Mouse (Mus musculus): ENCODE data around the gene Bcl2l1.

The Bcl2l1 gene

DNA sequence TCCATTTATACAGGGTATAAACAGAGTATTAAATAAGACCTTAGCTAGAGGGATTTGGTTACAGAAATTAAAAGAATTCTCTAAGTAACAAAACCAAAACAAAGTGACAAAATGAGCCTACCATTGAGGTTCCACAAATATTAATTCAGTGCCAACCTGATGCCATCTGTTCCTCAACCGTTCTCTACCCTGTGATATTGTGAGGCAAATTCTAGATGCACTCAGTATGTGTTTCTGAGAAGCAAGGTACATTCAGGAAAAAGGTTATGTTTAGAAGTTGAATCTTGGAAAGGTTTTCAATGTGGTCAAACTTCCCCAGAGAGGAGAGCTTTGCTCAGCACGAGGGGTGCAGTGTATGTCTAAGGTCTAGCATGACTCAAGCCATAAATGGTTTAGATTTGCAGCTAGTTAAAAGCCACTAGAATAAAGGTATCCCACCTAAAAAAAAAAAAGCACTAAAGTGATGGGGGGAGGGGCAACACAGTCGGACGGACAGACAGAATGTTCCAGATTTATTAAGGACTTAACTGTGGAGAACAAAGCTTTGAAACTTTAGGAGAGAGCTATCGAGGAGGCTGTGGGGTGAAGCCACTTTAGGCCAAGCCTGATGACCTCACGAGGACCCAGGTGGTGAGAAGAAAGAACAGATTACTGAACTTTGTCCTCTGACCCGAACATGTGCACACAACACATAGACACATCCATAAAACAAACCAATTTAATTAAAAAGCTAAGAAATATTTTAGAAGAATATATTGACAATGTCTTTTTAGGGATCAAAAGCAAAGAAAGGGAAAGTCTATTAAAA lies 31.4 kb downstream of the Bcl2l1 start:
- DNase-seq, result no peak

DNA sequence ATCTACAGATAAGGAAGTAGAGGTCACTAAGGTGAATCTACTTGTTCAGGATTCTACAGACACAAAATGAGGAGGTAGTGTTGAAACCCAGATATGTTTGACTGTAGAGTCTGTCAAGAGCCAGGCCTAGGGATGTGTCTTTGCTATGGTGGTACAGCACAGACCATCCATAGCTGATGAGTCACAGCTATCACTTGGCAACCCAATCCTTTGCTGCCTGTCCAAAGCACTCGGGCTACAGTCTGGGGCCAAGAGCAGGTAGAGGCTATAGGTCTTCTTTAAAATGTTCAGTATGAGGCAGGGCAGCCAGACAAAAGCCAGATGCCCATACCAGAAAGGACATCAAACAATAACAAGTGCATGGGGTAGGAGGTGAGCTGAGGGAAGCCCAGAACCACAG lies 33.9 kb downstream of the Bcl2l1 start:
- no peak for DNase-seq

DNA sequence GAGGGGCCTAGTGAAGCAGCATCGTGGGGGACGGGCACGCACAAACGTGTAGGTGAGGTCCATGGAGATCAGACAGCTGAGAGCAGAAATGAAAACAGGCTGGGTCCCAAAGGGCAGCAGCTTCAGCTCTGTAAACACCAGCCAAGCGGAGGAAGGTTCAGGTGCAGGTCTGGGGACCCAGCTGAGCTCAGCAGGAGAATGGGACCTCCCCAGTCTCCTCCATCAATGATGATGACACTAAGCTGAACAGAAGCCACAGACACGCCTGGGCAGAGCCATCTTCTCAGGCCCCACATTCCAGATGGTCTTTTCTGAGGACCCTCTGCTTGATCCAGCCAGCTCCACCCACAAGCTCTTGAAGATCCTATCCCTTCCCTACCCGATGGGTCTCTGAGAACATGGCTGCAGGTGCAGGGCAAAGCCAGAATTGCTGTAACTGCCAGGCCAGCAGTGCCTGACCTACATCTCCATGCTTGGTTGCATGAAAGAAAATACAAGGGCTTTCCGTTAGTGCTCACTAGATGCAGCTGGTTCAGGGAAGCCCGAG lies 37.2 kb downstream of the Bcl2l1 start:
- DNase-seq, result no peak

DNA sequence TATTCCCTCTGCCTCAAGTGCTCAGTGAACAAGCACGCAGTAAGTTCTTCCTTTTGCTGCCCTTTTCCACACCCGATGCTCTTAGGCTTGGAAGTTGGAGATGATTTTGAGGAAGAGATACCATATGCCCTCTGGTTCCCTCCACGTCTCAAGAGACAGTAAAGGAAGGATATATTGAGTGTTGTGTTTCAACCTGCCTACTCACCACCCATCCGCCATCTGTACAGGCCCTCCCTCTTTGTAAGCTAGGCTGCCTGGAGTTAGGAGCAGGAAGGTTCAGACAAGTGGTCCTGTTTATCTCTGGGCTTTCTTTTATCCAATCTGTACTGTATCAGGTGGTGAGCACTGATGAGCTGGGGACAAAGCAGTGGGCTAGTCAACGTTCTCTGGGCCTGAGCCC lies 38.1 kb downstream of the Bcl2l1 start:
- DNase-seq, result no peak

DNA sequence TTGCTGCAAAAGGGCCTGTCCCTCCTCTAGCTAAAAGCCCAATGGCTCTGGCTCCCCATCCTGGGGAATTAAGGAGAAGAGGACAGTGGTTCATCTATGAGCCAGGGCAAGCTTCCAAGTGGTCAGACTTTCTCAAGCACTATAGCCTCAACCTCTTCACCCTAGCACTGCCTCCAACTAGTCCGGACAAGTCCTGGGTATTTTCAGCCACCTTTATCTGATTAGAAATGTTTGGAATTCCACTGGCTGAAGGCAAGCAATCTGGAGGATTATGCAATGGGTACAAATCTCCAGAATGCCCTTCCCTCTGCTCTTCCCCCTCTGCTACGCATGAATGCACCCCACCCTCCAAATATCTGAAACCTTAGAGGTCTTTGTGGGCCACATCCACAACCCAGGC lies 39.1 kb downstream of the Bcl2l1 start:
- no peak for DNase-seq

DNA sequence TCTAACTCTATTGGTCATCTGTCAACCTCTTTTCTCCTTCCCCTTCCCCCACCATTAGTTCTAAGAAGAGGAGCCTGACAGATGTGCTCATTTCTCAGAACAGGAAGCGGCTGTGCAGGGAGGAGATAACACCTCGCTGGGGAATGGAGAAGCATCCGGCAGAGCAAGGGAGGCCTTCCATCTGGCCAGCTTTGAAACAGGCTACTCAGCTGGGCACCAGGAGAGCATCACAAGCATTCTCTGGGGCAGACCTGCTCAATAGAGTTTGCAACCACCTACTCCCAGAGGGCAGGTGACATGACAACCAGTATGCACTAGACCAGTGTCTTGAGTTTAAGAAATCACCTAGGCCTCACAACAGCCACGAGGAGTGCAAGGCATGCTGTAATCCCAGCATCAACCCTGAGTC lies 41.9 kb downstream of the Bcl2l1 start:
- no peak for DNase-seq

DNA sequence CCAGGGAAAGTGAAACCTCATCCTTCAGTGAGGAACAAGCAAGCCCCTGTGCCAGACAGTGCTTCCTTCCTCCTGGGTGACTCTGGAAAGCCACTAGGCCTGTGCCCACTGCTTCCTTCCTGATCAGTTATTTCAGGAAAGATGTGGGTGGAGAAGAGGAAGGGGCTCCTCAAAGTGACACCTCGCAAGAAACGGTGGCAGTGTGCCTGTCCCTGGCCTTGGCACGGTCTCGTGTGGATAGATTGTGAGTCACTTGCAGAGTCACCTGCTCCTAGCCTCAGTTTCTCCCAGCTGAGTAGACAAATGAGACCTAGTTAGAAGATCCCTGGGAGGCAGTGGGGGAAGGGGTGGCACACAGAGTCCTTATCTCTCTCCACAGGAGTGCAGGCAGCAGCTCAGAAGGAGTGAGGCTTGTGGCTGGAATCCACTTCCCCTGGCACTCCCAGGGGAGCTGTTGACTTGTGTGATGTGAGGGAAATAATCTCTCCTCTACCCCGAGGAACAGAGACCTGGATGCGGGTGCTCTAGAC lies 42.6 kb downstream of the Bcl2l1 start:
- DNase-seq, result no peak

DNA sequence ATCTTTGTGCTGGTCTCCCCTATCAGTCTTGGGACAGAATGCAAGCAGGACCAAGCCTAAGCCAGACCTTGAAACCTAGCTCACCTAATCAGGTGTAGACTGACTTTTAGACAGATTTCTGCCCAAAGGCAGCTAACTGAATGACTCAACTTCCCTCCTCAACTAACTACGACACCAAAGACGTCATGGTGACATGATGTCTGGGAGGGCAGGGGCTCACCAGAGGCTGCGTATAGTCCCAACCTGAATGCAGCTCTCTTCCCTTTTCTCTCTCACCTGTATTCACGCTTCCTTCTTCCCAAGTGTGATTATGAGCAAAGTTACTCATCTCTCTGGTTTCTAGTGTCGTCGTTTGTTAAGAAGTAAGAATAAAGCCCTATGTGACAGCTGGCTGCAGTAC lies 44.0 kb downstream of the Bcl2l1 start:
- DNase-seq, result no peak

DNA sequence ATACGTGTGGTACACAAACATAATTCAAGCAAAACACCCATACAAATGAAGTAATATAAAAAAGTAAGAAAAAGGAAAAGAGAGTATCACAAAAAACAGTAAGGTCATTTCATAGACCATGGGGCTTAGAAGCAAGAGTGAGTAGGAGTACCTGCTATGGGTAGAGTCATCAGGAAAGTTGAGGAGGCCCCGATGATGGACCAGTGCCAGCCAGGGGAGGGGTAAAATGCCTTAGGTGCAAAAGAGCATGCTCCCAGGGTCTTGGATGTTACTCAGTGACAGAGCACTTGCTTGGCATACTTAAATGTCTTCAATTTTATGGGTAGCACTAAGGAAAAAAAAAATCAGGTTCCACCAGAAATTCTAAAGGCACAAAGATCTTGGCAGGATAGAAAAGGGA lies 44.4 kb downstream of the Bcl2l1 start:
- DNase-seq, result no peak

DNA sequence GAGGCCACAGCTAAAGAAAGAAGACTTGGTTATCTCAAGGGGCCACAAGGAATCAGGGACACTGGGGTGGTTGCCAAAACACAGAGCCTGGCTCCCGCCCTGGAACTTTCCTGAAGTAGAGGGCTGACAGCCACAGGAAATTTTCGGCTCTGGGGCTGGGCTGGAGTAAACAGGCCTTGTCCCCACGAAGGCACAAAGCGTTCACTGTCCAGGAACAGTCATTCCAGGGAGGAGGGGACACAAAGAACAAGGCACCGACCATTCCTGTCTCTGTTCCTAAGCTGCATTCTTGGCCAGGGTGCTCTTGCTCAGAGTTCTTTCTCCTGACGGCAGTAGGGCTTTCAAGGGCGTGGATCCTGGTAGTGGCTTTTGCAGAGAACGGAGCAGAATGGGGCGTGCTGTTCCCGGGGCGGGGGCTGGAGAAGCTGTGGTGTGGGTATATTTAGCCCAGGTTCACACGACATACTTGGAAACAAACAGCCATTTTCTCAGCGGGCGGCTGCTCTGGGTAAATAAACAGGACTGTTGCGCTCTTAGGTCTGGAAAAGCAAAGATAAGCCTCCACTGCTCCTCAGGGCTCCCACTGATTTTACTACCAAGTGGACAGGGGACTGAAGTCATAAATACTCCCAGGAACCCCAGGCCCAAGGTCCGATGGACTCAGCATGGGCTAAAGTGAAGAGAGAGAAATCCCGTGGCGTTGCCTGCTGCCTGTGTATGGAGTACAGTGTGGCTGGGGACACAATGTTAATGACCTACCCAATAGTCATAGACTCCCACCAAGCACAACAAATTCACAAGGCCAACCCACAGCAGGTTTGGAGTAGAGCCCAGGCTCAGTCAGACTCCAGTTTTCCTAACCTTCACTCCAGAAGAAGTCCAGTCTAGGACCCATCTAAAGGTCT lies 45.8 kb downstream of the Bcl2l1 start:
- peak; percentile 72 for DNase-seq

DNA sequence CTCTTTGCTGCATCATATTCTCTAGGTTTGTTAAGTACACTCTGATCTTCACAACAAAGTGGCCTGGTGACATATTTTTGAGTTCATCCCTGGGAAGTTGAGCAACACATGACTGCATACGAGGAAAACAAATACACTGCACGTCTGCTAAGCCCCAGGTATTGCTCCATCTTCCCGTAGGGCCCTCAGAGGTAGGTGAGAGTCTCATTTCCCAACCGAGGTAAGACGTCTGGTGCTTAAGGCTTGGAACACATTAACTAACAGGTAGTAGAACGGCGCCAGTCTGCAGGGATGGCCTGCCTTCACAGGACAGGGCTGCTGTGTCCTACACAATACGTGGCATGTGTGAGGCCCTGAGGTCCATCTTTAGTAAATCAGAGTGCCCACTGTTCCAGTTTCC lies 46.9 kb downstream of the Bcl2l1 start:
- no peak for DNase-seq

DNA sequence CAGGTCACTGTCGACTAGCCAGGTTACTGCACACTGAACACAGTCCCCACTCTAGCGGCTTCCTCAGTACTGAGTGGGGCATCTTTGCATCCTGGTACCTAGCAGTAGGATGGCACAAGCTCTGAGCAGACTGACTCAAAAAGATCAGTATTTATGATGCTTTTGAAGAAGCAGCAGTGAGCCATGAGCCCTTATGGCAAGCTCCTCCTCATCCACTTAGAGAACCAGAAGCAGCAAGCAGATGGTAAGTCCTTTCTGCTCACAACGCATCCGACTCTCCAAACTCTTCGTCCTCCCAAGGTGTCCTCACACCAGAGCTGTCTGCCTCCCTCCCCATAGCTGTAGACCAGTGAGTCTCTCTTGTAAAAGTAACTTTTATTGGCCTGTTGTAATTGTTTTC lies 48.3 kb downstream of the Bcl2l1 start:
- DNase-seq, result no peak

DNA sequence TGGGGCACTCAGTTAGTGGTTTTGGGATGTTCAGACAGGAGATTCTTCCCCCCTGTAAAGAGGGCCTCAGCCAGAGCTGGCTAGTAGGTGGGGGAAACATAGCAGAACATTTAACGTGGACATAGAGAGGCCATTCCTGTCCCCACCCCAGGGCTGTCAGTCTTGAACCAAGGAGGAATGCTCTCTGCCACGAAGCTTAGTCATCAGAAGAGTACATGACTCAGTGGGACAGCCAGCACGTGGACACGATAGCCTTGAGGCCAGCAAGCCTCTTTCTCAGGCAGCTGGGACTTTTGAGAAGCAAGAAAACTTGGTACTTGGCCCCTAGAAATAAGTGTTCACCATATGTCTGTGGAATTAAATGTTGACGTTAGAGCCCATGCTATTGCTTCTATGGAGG lies 48.9 kb downstream of the Bcl2l1 start:
- no peak for DNase-seq

DNA sequence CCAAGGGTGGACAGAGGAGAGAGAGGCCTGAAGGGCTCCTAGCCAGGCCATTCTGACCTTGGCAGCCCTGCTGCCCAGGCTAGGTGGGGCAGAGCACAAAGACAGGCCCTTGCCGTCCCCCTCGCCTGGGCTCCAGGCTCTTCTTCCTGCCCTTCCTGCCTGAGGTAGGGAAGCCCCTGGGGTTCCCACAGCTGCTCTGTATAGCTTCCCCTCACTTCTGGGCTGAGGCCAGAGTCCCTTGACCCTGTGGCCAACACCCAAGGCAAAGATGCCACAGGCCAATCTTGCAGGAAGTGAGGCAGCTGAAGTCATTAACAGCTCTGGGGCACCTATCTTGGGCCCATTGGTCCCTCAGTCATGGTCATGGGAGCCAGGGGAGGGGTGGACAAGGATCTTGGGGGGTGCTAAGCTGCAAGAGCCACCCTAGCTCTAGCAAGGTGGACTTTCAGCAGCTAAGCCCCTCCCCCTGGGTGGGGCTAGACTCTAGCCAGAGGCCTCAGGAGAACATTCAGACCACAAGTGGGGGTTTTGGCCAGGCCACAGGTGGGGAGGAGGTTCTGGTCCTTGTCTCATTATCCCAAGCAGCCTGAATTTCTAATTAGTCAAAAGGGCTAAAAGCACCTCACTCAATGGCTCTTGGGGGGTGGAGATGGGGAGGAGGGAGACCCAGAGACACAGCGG lies 50.4 kb downstream of the Bcl2l1 start:
- DNase-seq, result no peak

DNA sequence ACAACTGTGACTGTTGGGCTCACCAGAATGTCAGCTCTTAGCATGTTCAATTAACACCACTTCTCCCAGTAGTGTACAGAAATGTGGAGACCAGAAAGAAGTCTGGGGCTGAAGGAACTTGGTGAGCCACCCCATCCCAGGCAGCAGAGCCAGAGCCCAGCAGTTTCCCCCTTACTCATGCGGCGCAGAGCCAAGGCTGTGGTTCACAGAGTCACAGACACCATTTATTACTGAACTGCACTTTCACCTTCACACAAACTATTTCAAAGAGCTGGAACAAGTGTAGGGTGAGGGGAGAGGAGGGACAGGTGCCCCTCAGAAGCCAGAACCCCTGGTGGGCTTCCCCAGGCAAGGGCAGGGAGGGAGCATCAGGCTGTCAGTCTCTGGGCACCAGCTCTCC lies 51.1 kb downstream of the Bcl2l1 start:
- DNase-seq, result no peak

DNA sequence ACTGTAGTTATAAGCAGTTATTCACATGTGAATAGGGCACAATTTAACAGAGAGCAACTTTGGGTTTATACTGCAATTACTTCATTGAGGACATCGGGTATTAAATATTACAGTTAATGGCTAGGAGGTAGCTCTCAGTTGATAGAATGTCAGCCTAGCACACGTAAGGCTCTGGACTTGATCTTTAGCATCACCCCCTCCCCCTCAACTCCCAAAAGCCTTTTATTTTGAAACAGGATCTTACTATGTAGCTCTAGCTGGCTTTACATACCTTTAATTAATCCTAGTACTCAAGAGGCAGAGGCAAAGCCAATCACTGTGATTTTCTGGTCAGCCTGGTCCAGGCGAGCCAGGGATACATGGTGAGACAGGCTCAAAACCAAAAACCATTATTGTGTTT lies 54.4 kb downstream of the Bcl2l1 start:
- DNase-seq, result no peak

DNA sequence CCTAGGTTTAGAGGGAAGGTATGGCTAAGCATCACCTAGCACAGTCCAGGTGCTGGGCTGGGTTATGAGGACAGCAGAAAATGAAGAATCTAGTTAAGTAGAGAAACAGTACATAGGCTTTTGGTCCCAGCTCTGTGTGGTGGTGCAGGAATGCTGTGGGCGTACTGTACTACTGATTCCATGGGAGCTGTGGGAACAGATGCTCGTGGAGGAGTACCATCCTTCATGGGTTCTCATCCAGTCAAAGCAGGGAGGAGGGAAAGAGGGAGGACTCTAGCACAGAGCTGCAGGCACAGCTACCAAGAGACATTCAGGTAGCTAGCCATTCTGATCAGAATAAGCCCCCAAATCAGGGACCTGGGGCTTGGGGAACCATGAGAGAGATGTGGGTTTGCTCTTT lies 55.1 kb downstream of the Bcl2l1 start:
- no peak for DNase-seq

DNA sequence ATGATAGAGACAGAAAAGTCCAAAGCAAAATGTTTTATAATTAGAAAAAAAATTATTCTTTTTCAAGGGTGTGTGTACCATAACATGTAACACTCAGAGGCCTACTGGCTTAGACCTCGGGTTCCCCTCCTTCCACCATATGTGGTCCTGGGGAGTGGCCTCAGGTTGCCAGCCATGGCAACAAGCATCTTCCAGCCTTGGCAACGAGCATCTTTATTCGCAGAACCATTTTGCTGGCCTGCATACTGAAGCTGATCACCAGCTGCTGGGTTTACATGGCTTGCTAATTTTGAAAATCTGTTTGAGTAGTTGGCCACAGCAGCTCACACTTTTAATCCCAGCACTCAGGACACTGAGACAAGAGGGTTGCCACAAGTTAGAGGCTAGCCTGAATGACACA lies 55.5 kb downstream of the Bcl2l1 start:
- no peak for DNase-seq

DNA sequence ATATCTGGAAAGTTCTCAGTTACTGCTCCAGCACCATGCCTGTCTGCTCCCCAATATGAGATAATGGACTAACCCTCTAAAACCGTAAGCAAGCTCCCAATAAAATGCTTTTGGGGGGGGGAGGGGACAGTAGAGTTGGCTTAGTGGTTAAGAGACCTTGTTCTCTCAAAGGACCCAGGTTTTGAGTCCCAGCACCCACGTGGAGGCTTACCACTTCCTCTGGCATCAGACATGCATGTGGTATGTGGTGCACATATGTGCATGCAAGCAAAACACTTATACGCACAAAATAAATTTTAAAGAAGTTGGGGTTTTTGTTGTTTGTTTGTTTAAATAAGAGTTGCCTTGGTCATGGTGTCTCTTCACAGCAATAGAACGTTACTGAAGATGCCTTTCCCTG lies 56.2 kb downstream of the Bcl2l1 start:
- DNase-seq, result no peak

DNA sequence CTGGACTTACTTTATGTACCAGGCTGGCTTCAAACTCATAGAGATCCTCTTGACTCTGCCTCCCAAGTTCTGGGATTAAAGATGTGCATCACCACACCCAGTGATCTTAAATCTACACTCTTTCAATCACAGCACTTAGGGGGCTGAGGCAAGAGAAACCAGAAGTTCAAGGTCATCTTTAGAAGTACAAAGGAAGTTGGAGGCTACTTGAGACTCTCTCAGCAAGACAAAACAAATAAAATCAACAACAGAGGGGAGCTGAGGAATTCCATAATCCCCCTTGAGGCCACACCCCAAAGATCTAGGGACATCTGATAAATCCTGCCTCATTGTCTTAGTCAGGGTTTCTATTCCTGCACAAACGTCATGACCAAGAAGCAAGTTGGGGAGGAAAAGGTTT lies 59.3 kb downstream of the Bcl2l1 start:
- DNase-seq, result no peak

DNA sequence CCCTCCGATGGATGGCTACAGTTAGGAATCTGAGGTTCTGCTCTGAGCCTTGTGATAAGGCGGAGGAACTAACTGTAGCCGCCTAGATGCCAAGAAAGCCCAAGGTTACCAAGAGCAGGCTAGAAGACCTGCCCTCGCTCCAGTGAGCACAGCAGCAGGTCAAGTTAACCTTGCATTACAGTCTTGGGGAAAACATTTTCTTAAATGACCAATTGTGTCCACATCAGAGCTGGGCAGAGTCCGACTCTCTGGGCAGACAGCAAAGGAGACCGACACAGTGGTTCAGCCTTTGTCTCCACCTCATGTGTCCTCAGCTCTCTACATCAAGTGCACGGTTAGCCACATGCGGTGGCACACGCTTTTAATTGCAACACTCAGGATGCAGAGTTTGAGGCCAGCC lies 60.0 kb downstream of the Bcl2l1 start:
- DNase-seq, result no peak

DNA sequence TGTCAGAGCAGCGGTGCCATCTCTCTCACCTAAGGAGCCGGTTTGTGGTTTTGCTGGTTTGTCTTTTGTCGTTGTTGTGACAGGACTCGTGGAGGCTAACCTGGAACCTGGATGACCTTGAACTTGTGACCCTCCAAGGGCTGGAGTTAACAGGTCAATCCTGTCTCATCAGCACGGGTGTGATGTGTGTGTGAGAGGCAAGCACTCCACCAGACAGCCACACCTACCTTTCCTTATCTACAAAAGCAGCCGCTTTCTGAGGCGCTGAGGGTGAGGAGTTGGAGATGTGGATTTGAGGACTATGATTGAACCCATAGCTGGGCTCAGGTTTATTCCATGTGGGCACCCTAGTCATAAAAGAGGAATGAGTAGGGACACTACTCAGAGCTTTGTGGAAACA lies 61.9 kb downstream of the Bcl2l1 start:
- DNase-seq, result no peak

DNA sequence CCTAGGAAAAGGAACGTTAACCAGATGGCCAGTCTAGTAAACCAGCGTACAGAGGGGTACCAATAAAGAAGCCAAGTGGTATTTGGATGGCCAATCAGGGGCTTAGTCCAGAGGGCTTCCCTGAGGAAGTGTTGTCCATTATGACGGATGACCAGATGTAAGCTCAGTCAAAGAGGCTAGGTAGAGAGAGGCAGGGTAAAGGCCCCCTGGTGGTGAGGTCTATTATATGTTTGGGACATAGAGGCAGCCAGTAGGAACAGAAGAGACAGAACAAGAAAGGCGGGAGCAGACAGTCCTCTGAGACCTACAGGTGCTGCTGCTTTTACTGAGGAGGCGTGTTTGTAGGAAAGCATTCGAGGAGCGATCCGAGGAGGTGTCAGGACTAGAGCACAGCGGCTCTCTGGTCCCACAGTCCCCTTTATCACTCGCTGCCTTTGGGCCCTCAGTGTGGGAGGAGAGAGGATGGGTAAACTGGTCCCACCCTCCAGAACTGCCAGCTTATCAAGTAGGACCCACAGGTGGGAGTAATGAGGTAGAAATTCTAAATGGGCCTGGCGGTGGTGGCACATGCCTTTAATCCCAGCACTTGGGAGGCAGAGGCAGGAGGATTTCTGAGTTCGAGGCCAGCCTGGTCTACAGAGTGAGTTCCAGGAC lies 63.8 kb downstream of the Bcl2l1 start:
- peak; percentile 39 for DNase-seq
